Mouse (Mus musculus): ENCODE measurements at regions not wholly inside any gene's neighbourhood (a gene's known extent, or its start where the extent isn't known, plus 50 kb on each side); places are given as distances from the start of the nearest gene placed in this dataset.

GRCm38 (mm10) chr10:96879425-96879824, 262.6 kb downstream of the Btg1 start:
- Histone ChIP-seq H3K4me3 (replicated peaks; ENCODE audit: insufficient read depth, low read depth, low read length) (no peak overlapping the region), H3K27me3 (ENCODE audit: control insufficient read depth, insufficient read depth, low read length) (no peaks in the 10 kb centered on the region), H3K4me1 (ENCODE audit: control insufficient read depth, insufficient read depth, low read length) (no peaks in the 10 kb centered on the region), H3K27ac (ENCODE audit: insufficient read depth, low read length) (no peak overlapping the region)
- no peak for TF ChIP-seq POLR2A (IDR thresholded peaks at IDR 0.05; ENCODE audit: borderline replicate concordance, insufficient read depth, low read length)
- TF ChIP-seq CTCF (IDR thresholded peaks at IDR 0.05; ENCODE audit: borderline replicate concordance, insufficient read depth, low read depth, low read length), result no peak
- DNase-seq, result no peak
- WGBS, result 100% methylated on average over 2 of the region's 2 CpGs

- peak in 1 of 2 experiments; percentile 18 for DNase-seq
- H3K27me3 ChIP-seq (ENCODE audit: control insufficient read depth, insufficient read depth, low read length), result no peaks in the 10 kb centered on the region
- H3K27ac ChIP-seq (ENCODE audit: insufficient read depth, low read length), result no peak overlapping the region
- no peaks in the 10 kb centered on the region for H3K4me1 ChIP-seq (ENCODE audit: control insufficient read depth, insufficient read depth, low read length)
- TF ChIP-seq CTCF (IDR thresholded peaks at IDR 0.05; ENCODE audit: borderline replicate concordance, insufficient read depth, low read depth, low read length) (no peak), POLR2A (IDR thresholded peaks at IDR 0.05; ENCODE audit: borderline replicate concordance, insufficient read depth, low read length) (no peak)
- 62% methylated on average over 5 of the region's 5 CpGs for WGBS
- H3K4me3 ChIP-seq (replicated peaks; ENCODE audit: insufficient read depth, low read depth, low read length), result no peak overlapping the region
Observed at GRCm38 (mm10) chr10:96880771-96881170, 264.0 kb downstream of the Btg1 start.

GRCm38 (mm10) chr10:96881212-96881611, 264.4 kb downstream of the Btg1 start:
- no peak for TF ChIP-seq POLR2A (IDR thresholded peaks at IDR 0.05; ENCODE audit: borderline replicate concordance, insufficient read depth, low read length)
- TF ChIP-seq CTCF (IDR thresholded peaks at IDR 0.05; ENCODE audit: borderline replicate concordance, insufficient read depth, low read depth, low read length), result no peak
- H3K27ac ChIP-seq (ENCODE audit: insufficient read depth, low read length), result no peak overlapping the region
- 81% methylated on average over 5 of the region's 5 CpGs for WGBS

GRCm38 (mm10) chr10:96881660-96882059, 264.9 kb downstream of the Btg1 start:
- WGBS, result 76% methylated on average over 2 of the region's 2 CpGs
- Histone ChIP-seq H3K27me3 (ENCODE audit: control insufficient read depth, insufficient read depth, low read length) (no peaks in the 10 kb centered on the region), H3K4me1 (ENCODE audit: control insufficient read depth, insufficient read depth, low read length) (no peaks in the 10 kb centered on the region), H3K4me3 (replicated peaks; ENCODE audit: insufficient read depth, low read depth, low read length) (no peak overlapping the region), H3K27ac (ENCODE audit: insufficient read depth, low read length) (no peak overlapping the region)
- TF ChIP-seq CTCF (IDR thresholded peaks at IDR 0.05; ENCODE audit: borderline replicate concordance, insufficient read depth, low read depth, low read length) (no peak), POLR2A (IDR thresholded peaks at IDR 0.05; ENCODE audit: borderline replicate concordance, insufficient read depth, low read length) (no peak)
- DNase-seq, result no peak

More at GRCm38 (mm10) chr10:96881212-96881611, 264.4 kb downstream of the Btg1 start:
- no peak overlapping the region for H3K4me3 ChIP-seq (replicated peaks; ENCODE audit: insufficient read depth, low read depth, low read length)
- no peaks in the 10 kb centered on the region for H3K4me1 ChIP-seq (ENCODE audit: control insufficient read depth, insufficient read depth, low read length)
- no peaks in the 10 kb centered on the region for H3K27me3 ChIP-seq (ENCODE audit: control insufficient read depth, insufficient read depth, low read length)
- no peak for DNase-seq

- H3K27ac ChIP-seq (ENCODE audit: insufficient read depth, low read length), result no peak overlapping the region
- no peak overlapping the region for H3K4me3 ChIP-seq (replicated peaks; ENCODE audit: insufficient read depth, low read depth, low read length)
- H3K4me1 ChIP-seq (ENCODE audit: control insufficient read depth, insufficient read depth, low read length), result no peaks in the 10 kb centered on the region
- no peak for DNase-seq
- WGBS, result 88% methylated on average over 1 of the region's 1 CpGs
- no peak for TF ChIP-seq CTCF (IDR thresholded peaks at IDR 0.05; ENCODE audit: borderline replicate concordance, insufficient read depth, low read depth, low read length)
- TF ChIP-seq POLR2A (IDR thresholded peaks at IDR 0.05; ENCODE audit: borderline replicate concordance, insufficient read depth, low read length), result no peak
- no peaks in the 10 kb centered on the region for H3K27me3 ChIP-seq (ENCODE audit: control insufficient read depth, insufficient read depth, low read length)
Observed at GRCm38 (mm10) chr10:96901150-96901549, 284.3 kb downstream of the Btg1 start.

GRCm38 (mm10) chr10:96905098-96905809, 288.4 kb downstream of the Btg1 start:
- no peak for DNase-seq
- H3K27ac ChIP-seq (ENCODE audit: insufficient read depth, low read length), result no peak overlapping the region
- TF ChIP-seq POLR2A (IDR thresholded peaks at IDR 0.05; ENCODE audit: borderline replicate concordance, insufficient read depth, low read length), result no peak
- no peak for TF ChIP-seq CTCF (IDR thresholded peaks at IDR 0.05; ENCODE audit: borderline replicate concordance, insufficient read depth, low read depth, low read length)
- no peak overlapping the region for H3K4me3 ChIP-seq (replicated peaks; ENCODE audit: insufficient read depth, low read depth, low read length)
- WGBS, result 96% methylated on average over 4 of the region's 4 CpGs
- no peaks in the 10 kb centered on the region for H3K4me1 ChIP-seq (ENCODE audit: control insufficient read depth, insufficient read depth, low read length)
- H3K27me3 ChIP-seq (ENCODE audit: control insufficient read depth, insufficient read depth, low read length), result no peaks in the 10 kb centered on the region

- Histone ChIP-seq H3K27ac (ENCODE audit: insufficient read depth, low read length) (no peak overlapping the region), H3K27me3 (ENCODE audit: control insufficient read depth, insufficient read depth, low read length) (no peaks in the 10 kb centered on the region), H3K4me3 (replicated peaks; ENCODE audit: insufficient read depth, low read depth, low read length) (no peak overlapping the region), H3K4me1 (ENCODE audit: control insufficient read depth, insufficient read depth, low read length) (no peaks in the 10 kb centered on the region)
- TF ChIP-seq CTCF (IDR thresholded peaks at IDR 0.05; ENCODE audit: borderline replicate concordance, insufficient read depth, low read depth, low read length), result no peak
- no peak for TF ChIP-seq POLR2A (IDR thresholded peaks at IDR 0.05; ENCODE audit: borderline replicate concordance, insufficient read depth, low read length)
- 90% methylated on average over 1 of the region's 1 CpGs for WGBS
- DNase-seq, result no peak
Observed at GRCm38 (mm10) chr10:96909661-96910315, 293.0 kb downstream of the Btg1 start.

- no peak for DNase-seq
- no peaks in the 10 kb centered on the region for H3K27me3 ChIP-seq (ENCODE audit: control insufficient read depth, insufficient read depth, low read length)
- no peak overlapping the region for H3K27ac ChIP-seq (ENCODE audit: insufficient read depth, low read length)
- no peaks in the 10 kb centered on the region for H3K4me1 ChIP-seq (ENCODE audit: control insufficient read depth, insufficient read depth, low read length)
- TF ChIP-seq POLR2A (IDR thresholded peaks at IDR 0.05; ENCODE audit: borderline replicate concordance, insufficient read depth, low read length), result no peak
- no peak for TF ChIP-seq CTCF (IDR thresholded peaks at IDR 0.05; ENCODE audit: borderline replicate concordance, insufficient read depth, low read depth, low read length)
- H3K4me3 ChIP-seq (replicated peaks; ENCODE audit: insufficient read depth, low read depth, low read length), result no peak overlapping the region
- WGBS, result 53% methylated on average over 1 of the region's 1 CpGs
Observed at GRCm38 (mm10) chr10:96921181-96921580, 304.4 kb downstream of the Btg1 start.
